ENCODE assay signal across 13 mouse cellular contexts in genomic region chr16:21664633-21665363, GRCm38 (mm10). TPM values are rescaled to one million over a fixed set of nuclear protein-coding genes. Genes with fewer than 3 reads are reported as not detected.
A peak's percentile ranks its signal among the peaks of the same experiment; 100 is the strongest.
DNase-seq lines count a peak whose midpoint lies in the region; ATAC-seq lines count a peak whose summit lies in the region.
"Had no signal": no experiment of that assay in that cellular context is flagged by ENCODE, and none has a peak within 500 bp of the region (broad histone marks: within the 10 kb centered on the region; RNA-seq: fewer than 3 reads in every experiment).

No protein-coding gene starts in this region.

- H3K27me3 ChIP-seq in embryonic facial prominence, embryonic 11.5 days (ENCODE audit: control insufficient read depth, insufficient read depth, low read length) = peaks cover 3% of the 10 kb centered on the region; the same call in 1 of the 2 replicates
- no peaks in the 10 kb centered on the region for H3K27me3 ChIP-seq in hindbrain, embryonic 15.5 days
- H3K27me3 ChIP-seq in neural tube, embryonic 14.5 days (ENCODE audit: control insufficient read depth, insufficient read depth, low read length) = no peaks in the 10 kb centered on the region

- H3K4me1 ChIP-seq in embryonic facial prominence, embryonic 11.5 days (ENCODE audit: control insufficient read depth, insufficient read depth, low read length) = no peaks in the 10 kb centered on the region
- peaks cover 21% of the 10 kb centered on the region for H3K4me1 ChIP-seq in hindbrain, embryonic 15.5 days (replicated peaks)
- H3K4me1 ChIP-seq in neural tube, embryonic 14.5 days (ENCODE audit: control insufficient read depth, insufficient read depth, low read length) = peaks cover 14% of the 10 kb centered on the region
- H3K4me1 ChIP-seq: liver, embryonic 12.5 days had no signal

- no peaks in the 10 kb centered on the region for H3K36me3 ChIP-seq in embryonic facial prominence, embryonic 11.5 days (replicated peaks; ENCODE audit: control insufficient read depth, insufficient read depth, low read depth, low read length)
- 0 out of 2 replicates have a peak, but pooled peaks cover under 1% of the 10 kb centered on the region for H3K36me3 ChIP-seq in hindbrain, embryonic 15.5 days
- H3K36me3 ChIP-seq in neural tube, embryonic 14.5 days (ENCODE audit: control insufficient read depth, insufficient read depth, low read length) = no peaks in the 10 kb centered on the region
- H3K36me3 ChIP-seq: kidney, embryonic 15.5 days; liver, embryonic 12.5 days had no signal

- ATAC-seq in embryonic facial prominence, embryonic 11.5 days (replicated peaks; ENCODE audit: insufficient number of reproducible peaks, low FRiP score, low TSS enrichment, low read depth) = no peak
- peak; percentile 72 for ATAC-seq in hindbrain, embryonic 15.5 days (ENCODE audit: low FRiP score, low read depth)
- peak; percentile 77; the same call in 1 of the 2 replicates for ATAC-seq in neural tube, embryonic 14.5 days (ENCODE audit: low read depth)
- ATAC-seq: liver, embryonic 12.5 days had no signal

- DNase-seq in cerebellum, postnatal 14 days = peak; percentile 34 to 41
- no peak for DNase-seq in cerebellum, postnatal 36 days
- DNase-seq in embryonic facial prominence, embryonic 11.5 days (ENCODE audit: low spot score) = peak; percentile 19
- DNase-seq in thymus, postnatal 25 days = no peak
- DNase-seq in adrenal gland, postnatal 25 days = no peak
- DNase-seq in frontal cortex, postnatal 10 days (ENCODE audit: low spot score in 2 of 2) = no peak
- DNase-seq: gastrocnemius, adult 2 months; heart, postnatal 10 days had no signal

- 11% methylated on average over 18 of the region's 18 CpGs for WGBS in embryonic facial prominence, embryonic 11.5 days
- 9% methylated on average over 18 of the region's 18 CpGs for WGBS in hindbrain, embryonic 15.5 days
- 5% methylated on average over 18 of the region's 18 CpGs for WGBS in neural tube, embryonic 14.5 days

- no peak overlapping the region for H3K27ac ChIP-seq in embryonic facial prominence, embryonic 11.5 days (replicated peaks; ENCODE audit: low read depth, low read length)
- H3K27ac ChIP-seq in hindbrain, embryonic 15.5 days (replicated peaks) = peak overlapping the region; percentile 54
- no peak overlapping the region for H3K27ac ChIP-seq in neural tube, embryonic 14.5 days (ENCODE audit: low read depth, low read length)
- H3K27ac ChIP-seq: gastrocnemius, adult 2 months; kidney, embryonic 15.5 days; liver, embryonic 12.5 days; macrophage had no signal

- no peak overlapping the region for H3K9ac ChIP-seq in embryonic facial prominence, embryonic 11.5 days (replicated peaks; ENCODE audit: low read length)
- H3K9ac ChIP-seq in hindbrain, embryonic 15.5 days = no peak overlapping the region
- no peak overlapping the region; the same call in 1 of the 2 replicates for H3K9ac ChIP-seq in neural tube, embryonic 14.5 days (replicated peaks; ENCODE audit: low read depth, low read length)
- H3K9ac ChIP-seq: kidney, embryonic 15.5 days; liver, embryonic 12.5 days had no signal

- no peaks in the 10 kb centered on the region for H3K9me3 ChIP-seq in embryonic facial prominence, embryonic 11.5 days (replicated peaks; ENCODE audit: control insufficient read depth, low read length)
- no peaks in the 10 kb centered on the region for H3K9me3 ChIP-seq in hindbrain, embryonic 15.5 days
- H3K9me3 ChIP-seq in neural tube, embryonic 14.5 days (ENCODE audit: control insufficient read depth, low read length) = no peaks in the 10 kb centered on the region
- H3K9me3 ChIP-seq: kidney, embryonic 15.5 days; liver, embryonic 12.5 days had no signal

- no peak overlapping the region for H3K4me2 ChIP-seq in embryonic facial prominence, embryonic 11.5 days (ENCODE audit: low read depth, low read length)
- H3K4me2 ChIP-seq in hindbrain, embryonic 15.5 days = peak overlapping the region; percentile 37
- H3K4me2 ChIP-seq in neural tube, embryonic 14.5 days (ENCODE audit: low read depth, low read length) = peak overlapping the region; percentile 17; the same call in 1 of the 2 replicates
- H3K4me2 ChIP-seq: kidney, embryonic 15.5 days; liver, embryonic 12.5 days had no signal

- no peak overlapping the region for H3K4me3 ChIP-seq in embryonic facial prominence, embryonic 11.5 days (ENCODE audit: low read depth, low read length)
- no peak overlapping the region for H3K4me3 ChIP-seq in hindbrain, embryonic 15.5 days
- no peak overlapping the region for H3K4me3 ChIP-seq in neural tube, embryonic 14.5 days (ENCODE audit: low read depth, low read length)
- H3K4me3 ChIP-seq: gastrocnemius, adult 2 months; kidney, embryonic 15.5 days; liver, embryonic 12.5 days had no signal

RNA-seq across cellular contexts. Expression of gene 2510009E07Rik, which starts 29.7 kb away (rescaled TPM):
- 15.8 and 17.4 TPM in 2 replicates for polyA plus RNA-seq in embryonic facial prominence, embryonic 11.5 days (2014; fragmentation: Nextera tagmentation; extraction: Ambion mirVana)
- 49.9 and 53.2 TPM in 2 replicates for polyA plus RNA-seq in hindbrain, embryonic 15.5 days (2015; fragmentation: Nextera tagmentation; extraction: Ambion mirVana)
- polyA plus RNA-seq in neural tube, embryonic 14.5 days (2014; fragmentation: Nextera tagmentation; extraction: Ambion mirVana) = 43.7 and 51.5 TPM in 2 replicates
- 16.2 and 24.8 TPM in 2 replicates for total RNA-seq in adrenal gland, postnatal 25 days (2021)

Comparison
In these comparisons a context has a peak if more than half of its experiments do, and no peak if none do; other contexts are left out.
1. DNase-seq: peak in cerebellum, postnatal 14 days (2 of 2) and embryonic facial prominence, embryonic 11.5 days (single experiment); none in cerebellum, postnatal 36 days (0 of 2), thymus, postnatal 25 days (single experiment), adrenal gland, postnatal 25 days (single experiment) and frontal cortex, postnatal 10 days (0 of 2).